Mouse (Mus musculus): ENCODE measurements around the gene Hoxc5.

DNA sequence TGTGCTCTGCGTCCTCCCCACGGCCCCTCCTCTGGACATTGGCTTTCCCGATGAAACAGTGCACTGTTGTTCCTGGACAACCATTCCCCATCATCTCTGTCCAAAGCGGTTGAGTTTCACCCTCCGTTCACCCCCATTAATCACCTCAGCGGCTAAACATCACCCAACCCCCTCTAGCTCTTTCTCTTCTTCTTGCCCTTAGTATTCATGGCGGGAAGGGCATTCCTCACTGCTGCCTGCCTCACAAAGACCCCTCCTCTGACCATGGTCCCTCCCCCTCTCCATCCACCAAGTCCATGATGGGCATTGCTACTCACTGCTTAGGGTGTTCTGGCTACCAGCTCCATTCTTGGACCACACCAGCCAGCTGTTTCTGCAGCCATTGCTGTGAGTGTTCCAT is 98.4 kb downstream of the Hoxc5 start:
- TF ChIP-seq POLR2A (IDR thresholded peaks at IDR 0.05; ENCODE audit: insufficient read depth, low read depth, low read length), result no peak
- no peak for TF ChIP-seq CTCF (IDR thresholded peaks at IDR 0.05; ENCODE audit: insufficient read depth, low read depth, low read length)
